Mouse (Mus musculus): ENCODE data around the gene Ntan1. TPM values are rescaled to one million over a fixed set of nuclear protein-coding genes. Genes with fewer than 3 reads are reported as not detected.
"Not testable (repeated sequence)": the region's sequence is repeated elsewhere in the genome, so short reads cannot be mapped to it uniquely, and the experiment has no call there.

Gene Ntan1
- polyA plus RNA-seq, 1 experiment, result 43.3 TPM

GRCm38 (mm10) chr16:13840956-13841355, 22.3 kb downstream of the Ntan1 start:
- TF ChIP-seq CTCF (IDR thresholded peaks at IDR 0.05; ENCODE audit: control insufficient read depth, insufficient read depth, low read length), result no peak
- no peak for TF ChIP-seq POLR2A (IDR thresholded peaks at IDR 0.05; ENCODE audit: borderline replicate concordance, control insufficient read depth, low read depth, low read length)
- WGBS, result 84% methylated on average over 3 of the region's 3 CpGs
- no peaks in the 10 kb centered on the region for H3K4me1 ChIP-seq (ENCODE audit: control insufficient read depth, insufficient read depth, low read length)
- H3K4me3 ChIP-seq (replicated peaks; ENCODE audit: control insufficient read depth, low read depth, low read length), result no peak overlapping the region
- no peak overlapping the region for H3K27ac ChIP-seq (ENCODE audit: control insufficient read depth, insufficient read depth, low read depth, low read length, poor library complexity)

- H3K4me1 ChIP-seq (ENCODE audit: control insufficient read depth, insufficient read depth, low read length), result no peaks in the 10 kb centered on the region
- no peak overlapping the region for H3K4me3 ChIP-seq (replicated peaks; ENCODE audit: control insufficient read depth, low read depth, low read length)
- TF ChIP-seq CTCF (IDR thresholded peaks at IDR 0.05; ENCODE audit: control insufficient read depth, insufficient read depth, low read length), result no peak
- TF ChIP-seq POLR2A (IDR thresholded peaks at IDR 0.05; ENCODE audit: borderline replicate concordance, control insufficient read depth, low read depth, low read length), result no peak
- 85% methylated on average over 5 of the region's 5 CpGs for WGBS
- H3K27ac ChIP-seq (ENCODE audit: control insufficient read depth, insufficient read depth, low read depth, low read length, poor library complexity), result no peak overlapping the region
These were observed 26.4 kb downstream of the Ntan1 start for GRCm38 (mm10) chr16:13845031-13845430.

- WGBS, result 88% methylated on average over 1 of the region's 1 CpGs
- Histone ChIP-seq H3K4me1 (ENCODE audit: control insufficient read depth, insufficient read depth, low read length) (no peaks in the 10 kb centered on the region), H3K27ac (ENCODE audit: control insufficient read depth, insufficient read depth, low read depth, low read length, poor library complexity) (no peak overlapping the region), H3K4me3 (replicated peaks; ENCODE audit: control insufficient read depth, low read depth, low read length) (no peak overlapping the region)
- TF ChIP-seq POLR2A (IDR thresholded peaks at IDR 0.05; ENCODE audit: borderline replicate concordance, control insufficient read depth, low read depth, low read length), result no peak
These were observed 28.0 kb downstream of the Ntan1 start for GRCm38 (mm10) chr16:13846675-13847074.

GRCm38 (mm10) chr16:13848310-13848709, 29.7 kb downstream of the Ntan1 start:
- 6% methylated on average over 2 of the region's 2 CpGs for WGBS
- Histone ChIP-seq H3K4me3 (replicated peaks; ENCODE audit: control insufficient read depth, low read depth, low read length) (no peak overlapping the region), H3K4me1 (ENCODE audit: control insufficient read depth, insufficient read depth, low read length) (no peaks in the 10 kb centered on the region), H3K27ac (ENCODE audit: control insufficient read depth, insufficient read depth, low read depth, low read length, poor library complexity) (no peak overlapping the region)
- no peak for TF ChIP-seq CTCF (IDR thresholded peaks at IDR 0.05; ENCODE audit: control insufficient read depth, insufficient read depth, low read length)
- no peak for TF ChIP-seq POLR2A (IDR thresholded peaks at IDR 0.05; ENCODE audit: borderline replicate concordance, control insufficient read depth, low read depth, low read length)

- Histone ChIP-seq H3K27ac (ENCODE audit: control insufficient read depth, insufficient read depth, low read depth, low read length, poor library complexity) (no peak overlapping the region), H3K4me3 (replicated peaks; ENCODE audit: control insufficient read depth, low read depth, low read length) (no peak overlapping the region), H3K4me1 (ENCODE audit: control insufficient read depth, insufficient read depth, low read length) (no peaks in the 10 kb centered on the region)
- TF ChIP-seq POLR2A (IDR thresholded peaks at IDR 0.05; ENCODE audit: borderline replicate concordance, control insufficient read depth, low read depth, low read length) (no peak), CTCF (IDR thresholded peaks at IDR 0.05; ENCODE audit: control insufficient read depth, insufficient read depth, low read length) (no peak)
- 87% methylated on average over 4 of the region's 4 CpGs for WGBS
These were observed 32.8 kb downstream of the Ntan1 start for GRCm38 (mm10) chr16:13851446-13851845.

- Histone ChIP-seq H3K27ac (ENCODE audit: control insufficient read depth, insufficient read depth, low read depth, low read length, poor library complexity) (no peak overlapping the region), H3K4me3 (replicated peaks; ENCODE audit: control insufficient read depth, low read depth, low read length) (no peak overlapping the region), H3K4me1 (ENCODE audit: control insufficient read depth, insufficient read depth, low read length) (no peaks in the 10 kb centered on the region)
- WGBS, result 89% methylated on average over 4 of the region's 4 CpGs
- TF ChIP-seq POLR2A (IDR thresholded peaks at IDR 0.05; ENCODE audit: borderline replicate concordance, control insufficient read depth, low read depth, low read length), result no peak
- TF ChIP-seq CTCF (IDR thresholded peaks at IDR 0.05; ENCODE audit: control insufficient read depth, insufficient read depth, low read length), result no peak
These were observed 35.2 kb downstream of the Ntan1 start for GRCm38 (mm10) chr16:13853886-13854285.

GRCm38 (mm10) chr16:13866076-13866475, 47.4 kb downstream of the Ntan1 start:
- no peaks in the 10 kb centered on the region for H3K4me1 ChIP-seq (ENCODE audit: control insufficient read depth, insufficient read depth, low read length)
- 45% methylated on average over 4 of the region's 4 CpGs for WGBS
- H3K27ac ChIP-seq (ENCODE audit: control insufficient read depth, insufficient read depth, low read depth, low read length, poor library complexity), result no peak overlapping the region
- no peak for TF ChIP-seq CTCF (IDR thresholded peaks at IDR 0.05; ENCODE audit: control insufficient read depth, insufficient read depth, low read length)
- no peak for TF ChIP-seq POLR2A (IDR thresholded peaks at IDR 0.05; ENCODE audit: borderline replicate concordance, control insufficient read depth, low read depth, low read length)
- H3K4me3 ChIP-seq (replicated peaks; ENCODE audit: control insufficient read depth, low read depth, low read length), result no peak overlapping the region

GRCm38 (mm10) chr16:13866616-13867015, 48.0 kb downstream of the Ntan1 start:
- H3K4me1 ChIP-seq (ENCODE audit: control insufficient read depth, insufficient read depth, low read length), result no peaks in the 10 kb centered on the region
- WGBS, result 43% methylated on average over 5 of the region's 5 CpGs
- H3K27ac ChIP-seq (ENCODE audit: control insufficient read depth, insufficient read depth, low read depth, low read length, poor library complexity), result no peak overlapping the region
- TF ChIP-seq POLR2A (IDR thresholded peaks at IDR 0.05; ENCODE audit: borderline replicate concordance, control insufficient read depth, low read depth, low read length) (no peak), CTCF (IDR thresholded peaks at IDR 0.05; ENCODE audit: control insufficient read depth, insufficient read depth, low read length) (no peak)
- no peak overlapping the region for H3K4me3 ChIP-seq (replicated peaks; ENCODE audit: control insufficient read depth, low read depth, low read length)

- H3K27ac ChIP-seq (ENCODE audit: control insufficient read depth, insufficient read depth, low read depth, low read length, poor library complexity); H3K4me3 ChIP-seq (replicated peaks; ENCODE audit: control insufficient read depth, low read depth, low read length); H3K4me1 ChIP-seq (ENCODE audit: control insufficient read depth, insufficient read depth, low read length): not testable (repeated sequence)
- WGBS, result 73% methylated on average over 5 of the region's 5 CpGs
These were observed 48.8 kb downstream of the Ntan1 start for GRCm38 (mm10) chr16:13867406-13867805.

Data from bone marrow, adult 2 months (tissue).